Mouse (Mus musculus): ENCODE measurements around the gene Mapk14. TPM values are rescaled to one million over a fixed set of nuclear protein-coding genes. Genes with fewer than 3 reads are reported as not detected.

Gene Mapk14
- polyA plus RNA-seq, 1 experiment from 2014 or later, result 26.5 TPM

DNA sequence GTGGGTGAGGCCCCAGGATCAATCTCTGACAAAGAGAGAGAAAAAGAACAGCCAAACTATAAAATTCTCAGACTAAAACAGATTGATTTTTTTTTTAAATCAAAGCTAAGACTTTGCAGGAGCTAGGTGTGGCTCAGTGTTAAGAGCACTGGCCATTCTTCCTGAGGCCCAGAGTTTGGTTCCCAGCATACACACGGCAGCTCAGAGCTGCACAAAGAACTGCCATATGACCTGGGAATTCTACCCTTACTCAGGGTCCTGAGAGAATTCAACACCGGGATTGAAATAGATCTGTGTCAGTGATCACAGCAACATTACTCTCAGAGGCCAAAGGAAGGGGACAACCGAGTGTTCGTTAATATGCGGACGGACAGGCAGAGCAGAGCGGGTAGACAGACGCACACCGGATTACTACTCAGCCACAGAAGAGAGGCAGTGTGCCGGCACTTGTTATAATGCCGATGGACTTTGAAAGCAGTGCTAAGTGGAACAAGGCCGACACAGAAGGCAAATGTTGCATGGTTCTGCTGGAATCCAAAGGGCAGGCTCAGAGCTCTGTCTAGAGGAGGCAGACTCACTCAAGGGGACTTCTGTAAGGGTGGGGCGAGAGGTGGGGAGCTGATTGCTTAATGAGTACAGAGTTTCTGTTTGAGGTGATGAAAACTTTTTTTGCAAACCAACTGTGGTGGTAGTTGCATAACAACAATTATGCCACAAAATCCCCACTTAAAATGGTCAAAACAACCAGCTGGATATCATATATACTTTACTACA lies 8.6 kb upstream of the Mapk14 start:
- no peaks in the 10 kb centered on the region for H3K27me3 ChIP-seq (replicated peaks; ENCODE audit: control insufficient read depth, insufficient read depth, low read length)
- no peak for DNase-seq (ENCODE audit: low spot score)
- 67% methylated on average over 13 of the region's 13 CpGs for WGBS
- ATAC-seq, result no peak
- H3K27ac ChIP-seq (ENCODE audit: low read depth, low read length), result no peak overlapping the region
- H3K4me3 ChIP-seq (ENCODE audit: low read depth, low read length), result no peak overlapping the region
- no peak overlapping the region for H3K4me2 ChIP-seq (ENCODE audit: low read length)
- no peaks in the 10 kb centered on the region for H3K36me3 ChIP-seq (ENCODE audit: control insufficient read depth, insufficient read depth, low read length)
- no peaks in the 10 kb centered on the region for H3K9me3 ChIP-seq (replicated peaks; ENCODE audit: control insufficient read depth, low read length)
- H3K9ac ChIP-seq (ENCODE audit: low read length), result no peak overlapping the region
- H3K4me1 ChIP-seq (ENCODE audit: control insufficient read depth, insufficient read depth, low read length), result no peaks in the 10 kb centered on the region

DNA sequence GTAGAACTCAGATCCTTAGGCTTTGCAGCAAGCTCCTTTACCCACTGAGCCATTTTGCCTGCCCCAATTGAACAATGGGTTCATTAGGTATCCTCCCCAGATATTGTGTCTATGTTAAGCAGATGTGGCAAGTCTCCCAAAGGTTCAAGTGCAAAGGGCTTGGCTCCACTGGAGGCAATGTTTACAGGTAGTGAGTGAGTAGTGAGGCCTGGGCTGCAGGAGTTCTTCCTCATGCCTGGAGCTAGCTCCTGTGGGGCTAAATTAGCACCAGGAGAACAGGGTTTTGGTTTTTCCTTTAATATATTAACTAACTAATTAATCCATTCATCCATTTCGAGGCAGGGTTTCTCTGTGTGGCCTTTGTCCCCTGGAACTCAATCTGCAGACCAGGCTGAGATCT lies 7.5 kb upstream of the Mapk14 start:
- ATAC-seq (no peak), DNase-seq (ENCODE audit: low spot score) (no peak)
- Histone ChIP-seq H3K9ac (ENCODE audit: low read length) (no peak overlapping the region), H3K27me3 (replicated peaks; ENCODE audit: control insufficient read depth, insufficient read depth, low read length) (0 out of 2 replicates have a peak, but pooled peaks cover 3% of the 10 kb centered on the region), H3K4me2 (ENCODE audit: low read length) (no peak overlapping the region), H3K36me3 (ENCODE audit: control insufficient read depth, insufficient read depth, low read length) (no peaks in the 10 kb centered on the region), H3K9me3 (replicated peaks; ENCODE audit: control insufficient read depth, low read length) (no peaks in the 10 kb centered on the region), H3K27ac (ENCODE audit: low read depth, low read length) (no peak overlapping the region), H3K4me3 (ENCODE audit: low read depth, low read length) (no peak overlapping the region), H3K4me1 (ENCODE audit: control insufficient read depth, insufficient read depth, low read length) (no peaks in the 10 kb centered on the region)
- WGBS, result 4% methylated on average over 1 of the region's 1 CpGs

DNA sequence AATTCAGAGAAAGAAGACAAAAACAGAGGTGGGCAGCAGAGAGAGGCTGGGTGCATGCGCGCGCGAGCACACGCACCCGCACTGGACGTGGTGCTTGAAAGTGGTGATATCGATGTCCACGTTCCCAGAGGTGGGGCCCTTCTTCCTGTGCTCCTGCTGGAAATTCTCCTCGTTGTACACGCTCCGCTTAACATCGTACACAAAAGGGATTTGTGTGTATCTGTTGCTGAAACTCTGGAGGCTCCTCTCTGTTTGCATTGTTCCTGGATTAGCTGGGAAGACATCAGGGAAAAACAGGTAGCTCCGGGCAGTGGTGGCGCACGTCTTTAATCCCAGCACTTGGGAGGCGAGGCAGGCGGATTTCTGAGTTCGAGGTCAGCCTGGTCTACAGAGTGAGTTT lies 6.5 kb upstream of the Mapk14 start:
- no peaks in the 10 kb centered on the region for H3K36me3 ChIP-seq (ENCODE audit: control insufficient read depth, insufficient read depth, low read length)
- no peak for DNase-seq (ENCODE audit: low spot score)
- no peak overlapping the region for H3K9ac ChIP-seq (ENCODE audit: low read length)
- ATAC-seq, result no peak
- WGBS, result 34% methylated on average over 19 of the region's 19 CpGs
- H3K4me2 ChIP-seq (ENCODE audit: low read length), result no peak overlapping the region
- no peak overlapping the region for H3K4me3 ChIP-seq (ENCODE audit: low read depth, low read length)
- no peaks in the 10 kb centered on the region for H3K4me1 ChIP-seq (ENCODE audit: control insufficient read depth, insufficient read depth, low read length)
- no peaks in the 10 kb centered on the region for H3K9me3 ChIP-seq (replicated peaks; ENCODE audit: control insufficient read depth, low read length)
- H3K27ac ChIP-seq (ENCODE audit: low read depth, low read length), result no peak overlapping the region
- H3K27me3 ChIP-seq (replicated peaks; ENCODE audit: control insufficient read depth, insufficient read depth, low read length), result peaks cover 7% of the 10 kb centered on the region; the same call in 1 of the 2 replicates

DNA sequence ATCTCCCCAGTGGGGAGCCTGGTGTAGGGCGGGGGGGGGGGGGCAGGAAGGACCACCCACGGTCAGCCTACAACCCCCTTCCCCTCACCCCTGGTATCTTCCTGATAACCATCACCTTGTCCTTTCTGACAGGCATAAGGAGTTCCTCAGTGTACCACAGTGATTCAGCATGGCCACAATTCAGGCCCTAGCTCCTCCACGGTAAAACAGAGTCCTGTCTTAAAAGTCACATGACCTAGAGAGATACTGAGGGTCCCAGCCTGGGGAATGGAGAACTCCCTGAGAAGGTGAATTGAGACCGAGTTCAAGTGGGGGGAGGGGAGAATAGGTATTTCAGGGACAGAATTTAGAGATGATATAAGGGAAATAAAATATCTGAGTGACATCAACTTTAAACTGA lies 3.8 kb upstream of the Mapk14 start:
- Histone ChIP-seq H3K9me3 (replicated peaks; ENCODE audit: control insufficient read depth, low read length) (no peaks in the 10 kb centered on the region), H3K4me3 (ENCODE audit: low read depth, low read length) (no peak overlapping the region), H3K27ac (ENCODE audit: low read depth, low read length) (no peak overlapping the region), H3K27me3 (replicated peaks; ENCODE audit: control insufficient read depth, insufficient read depth, low read length) (peaks cover 7% of the 10 kb centered on the region; the same call in 1 of the 2 replicates), H3K36me3 (ENCODE audit: control insufficient read depth, insufficient read depth, low read length) (no peaks in the 10 kb centered on the region), H3K4me2 (ENCODE audit: low read length) (no peak overlapping the region), H3K9ac (ENCODE audit: low read length) (no peak overlapping the region), H3K4me1 (ENCODE audit: control insufficient read depth, insufficient read depth, low read length) (no peaks in the 10 kb centered on the region)
- DNase-seq (ENCODE audit: low spot score), result no peak
- ATAC-seq, result no peak
- 56% methylated on average over 3 of the region's 4 CpGs for WGBS

DNA sequence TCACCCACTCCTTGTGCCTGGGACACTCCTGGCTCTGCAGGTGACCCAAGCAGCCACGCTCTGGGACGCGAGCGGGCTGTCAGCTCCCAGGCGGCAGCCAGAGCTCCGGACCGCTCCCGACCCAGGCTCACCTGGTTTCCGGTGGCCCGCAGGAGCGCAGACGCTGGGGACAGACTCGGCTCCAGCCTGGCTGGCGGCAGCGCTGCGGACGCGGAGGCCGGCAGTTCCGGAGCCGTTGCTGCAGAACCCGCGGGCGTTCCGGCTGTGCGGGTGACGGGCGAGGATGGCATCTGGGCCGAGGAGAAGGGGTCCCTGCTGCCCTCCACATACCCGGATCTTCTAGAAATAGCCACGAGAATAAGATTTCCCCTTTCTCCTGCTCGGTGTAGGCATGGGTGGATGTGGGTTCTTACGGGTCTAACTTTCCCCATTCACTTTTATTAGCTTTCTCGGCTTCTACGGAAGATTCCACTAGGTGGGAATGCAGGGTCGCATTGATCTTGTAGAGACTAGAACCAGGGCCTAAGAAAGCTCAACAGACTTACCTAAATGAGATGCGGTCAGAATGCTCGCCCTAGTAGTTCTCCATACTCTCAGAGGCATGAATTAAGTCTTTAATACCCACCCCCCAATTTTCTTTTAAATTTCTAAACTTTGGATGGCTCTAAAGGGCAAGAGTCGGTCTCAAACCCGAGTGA lies 1.4 kb upstream of the Mapk14 start, which contains the start of gene Slc26a8:
Gene Slc26a8 (minus strand): TSS at position 648 of the 698 bp plus-strand sequence.
- no peak for ATAC-seq
- H3K4me1 ChIP-seq (ENCODE audit: control insufficient read depth, insufficient read depth, low read length), result peaks cover 11% of the 10 kb centered on the region
- peaks cover 7% of the 10 kb centered on the region; the same call in 1 of the 2 replicates for H3K27me3 ChIP-seq (replicated peaks; ENCODE audit: control insufficient read depth, insufficient read depth, low read length)
- H3K4me3 ChIP-seq (ENCODE audit: low read depth, low read length), result peak within 1 kb of the TSS; percentile 96
- no peaks in the 10 kb centered on the region for H3K9me3 ChIP-seq (replicated peaks; ENCODE audit: control insufficient read depth, low read length)
- DNase-seq (ENCODE audit: low spot score), result peak; percentile 3
- H3K27ac ChIP-seq (ENCODE audit: low read depth, low read length), result peak within 1 kb of the TSS; percentile 94
- 9% methylated on average over 40 of the region's 40 CpGs for WGBS
- H3K36me3 ChIP-seq (ENCODE audit: control insufficient read depth, insufficient read depth, low read length), result 0 out of 2 replicates have a peak, but pooled peaks cover 2% of the 10 kb centered on the region
- peak within 1 kb of the TSS; percentile 70 for H3K9ac ChIP-seq (ENCODE audit: low read length)
- H3K4me2 ChIP-seq (ENCODE audit: low read length), result peak within 1 kb of the TSS; percentile 71

DNA sequence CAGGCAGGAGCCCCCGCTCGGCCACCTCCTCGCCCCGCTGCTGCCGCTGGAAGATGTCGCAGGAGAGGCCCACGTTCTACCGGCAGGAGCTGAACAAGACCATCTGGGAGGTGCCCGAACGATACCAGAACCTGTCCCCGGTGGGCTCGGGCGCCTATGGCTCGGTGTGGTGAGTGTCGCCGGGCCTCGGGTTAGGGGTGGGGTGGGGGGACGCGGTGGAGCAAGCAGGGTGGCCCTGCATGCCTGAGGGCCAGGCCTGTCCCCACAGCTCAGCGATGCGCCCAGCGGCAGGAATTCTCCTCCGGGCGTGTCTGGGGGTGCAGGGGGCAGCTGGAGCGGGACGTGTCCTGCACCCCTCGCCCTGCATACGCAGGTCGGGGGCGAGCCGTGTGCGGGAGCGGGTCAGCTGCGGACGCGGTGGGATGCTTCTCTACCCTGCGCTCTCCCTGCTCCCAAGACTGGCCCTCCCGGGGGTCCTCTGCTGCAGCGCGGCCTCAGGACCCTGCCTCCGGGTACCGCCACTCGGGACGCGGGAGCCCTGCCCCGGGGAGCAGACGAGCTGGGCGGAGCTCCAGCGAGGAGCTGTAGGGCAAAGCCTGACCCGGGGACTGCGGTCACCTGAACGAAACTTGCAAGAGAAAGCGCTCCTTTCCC lies 685 bp downstream of the Mapk14 start:
- ATAC-seq, result peak; percentile 49
- peak overlapping the region; percentile 94 for H3K9ac ChIP-seq (ENCODE audit: low read length)
- H3K4me1 ChIP-seq (ENCODE audit: control insufficient read depth, insufficient read depth, low read length), result peaks cover 14% of the 10 kb centered on the region
- H3K9me3 ChIP-seq (replicated peaks; ENCODE audit: control insufficient read depth, low read length), result no peaks in the 10 kb centered on the region
- 0 out of 2 replicates have a peak, but pooled peaks cover 2% of the 10 kb centered on the region for H3K36me3 ChIP-seq (ENCODE audit: control insufficient read depth, insufficient read depth, low read length)
- H3K27me3 ChIP-seq (replicated peaks; ENCODE audit: control insufficient read depth, insufficient read depth, low read length), result peaks cover 7% of the 10 kb centered on the region; the same call in 1 of the 2 replicates
- peak overlapping the region; percentile 96 for H3K4me3 ChIP-seq (ENCODE audit: low read depth, low read length)
- DNase-seq (ENCODE audit: low spot score), result peak; percentile 52
- 0% methylated on average over 53 of the region's 53 CpGs for WGBS
- peak overlapping the region; percentile 94 for H3K27ac ChIP-seq (ENCODE audit: low read depth, low read length)
- H3K4me2 ChIP-seq (ENCODE audit: low read length), result peak overlapping the region; percentile 74

DNA sequence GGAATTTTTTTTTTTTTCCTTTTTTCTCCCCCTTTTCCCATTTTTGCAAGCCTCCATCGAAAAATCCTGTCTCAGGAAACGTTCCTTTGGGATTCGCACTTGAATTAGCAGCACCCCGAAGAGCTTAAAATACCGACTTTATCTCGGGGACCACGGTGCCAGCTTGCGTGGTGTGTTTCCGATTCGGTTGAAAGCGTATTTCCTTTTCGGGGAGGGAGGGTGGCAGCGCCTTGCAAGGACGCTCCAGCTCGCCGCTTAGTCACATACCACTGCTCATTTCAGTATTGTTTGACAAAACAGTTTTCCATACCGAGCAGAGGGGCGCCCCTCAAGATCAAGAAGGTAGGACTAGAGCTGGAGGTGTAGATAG lies 1.2 kb downstream of the Mapk14 start:
- peak overlapping the region; percentile 96 for H3K4me3 ChIP-seq (ENCODE audit: low read depth, low read length)
- H3K27ac ChIP-seq (ENCODE audit: low read depth, low read length), result no peak overlapping the region
- peak overlapping the region; percentile 74 for H3K4me2 ChIP-seq (ENCODE audit: low read length)
- H3K9ac ChIP-seq (ENCODE audit: low read length), result peak overlapping the region; percentile 94
- ATAC-seq (no peak), DNase-seq (ENCODE audit: low spot score) (no peak)
- H3K9me3 ChIP-seq (replicated peaks; ENCODE audit: control insufficient read depth, low read length), result no peaks in the 10 kb centered on the region
- 0 out of 2 replicates have a peak, but pooled peaks cover 2% of the 10 kb centered on the region for H3K36me3 ChIP-seq (ENCODE audit: control insufficient read depth, insufficient read depth, low read length)
- WGBS, result under 1% methylated on average over 18 of the region's 18 CpGs
- H3K27me3 ChIP-seq (replicated peaks; ENCODE audit: control insufficient read depth, insufficient read depth, low read length), result peaks cover 7% of the 10 kb centered on the region; the same call in 1 of the 2 replicates
- peaks cover 17% of the 10 kb centered on the region for H3K4me1 ChIP-seq (ENCODE audit: control insufficient read depth, insufficient read depth, low read length)

GRCm38 (mm10) chr17:28693086-28693485 lies 2.0 kb downstream of the Mapk14 start:
- no peak for DNase-seq (ENCODE audit: low spot score)
- Histone ChIP-seq H3K4me2 (ENCODE audit: low read length) (peak overlapping the region; percentile 74), H3K36me3 (ENCODE audit: control insufficient read depth, insufficient read depth, low read length) (0 out of 2 replicates have a peak, but pooled peaks cover 2% of the 10 kb centered on the region), H3K4me3 (ENCODE audit: low read depth, low read length) (peak overlapping the region; percentile 96), H3K9ac (ENCODE audit: low read length) (peak overlapping the region; percentile 94), H3K27me3 (replicated peaks; ENCODE audit: control insufficient read depth, insufficient read depth, low read length) (peaks cover 7% of the 10 kb centered on the region; the same call in 1 of the 2 replicates), H3K9me3 (replicated peaks; ENCODE audit: control insufficient read depth, low read length) (no peaks in the 10 kb centered on the region), H3K27ac (ENCODE audit: low read depth, low read length) (no peak overlapping the region), H3K4me1 (ENCODE audit: control insufficient read depth, insufficient read depth, low read length) (peaks cover 24% of the 10 kb centered on the region)
- WGBS, result 43% methylated on average over 3 of the region's 3 CpGs
- no peak for ATAC-seq
